Mouse (Mus musculus): ENCODE results near the gene Fgfr2. TPM values are rescaled to one million over a fixed set of nuclear protein-coding genes. Genes with fewer than 3 reads are reported as not detected.

Gene Fgfr2
- total and polyA plus RNA-seq, 2 experiments from 2014 or later = 17.1 to 47.6 TPM

GRCm38 (mm10) chr7:132074503-132074902, 1048.6 kb downstream of the Fgfr2 start:
- H3K4me1 ChIP-seq (ENCODE audit: insufficient read depth) = 0 out of 2 replicates have a peak, but pooled peaks cover 5% of the 10 kb centered on the region
- H3K9ac ChIP-seq = no peak overlapping the region
- no peak overlapping the region for H3K4me3 ChIP-seq (ENCODE audit: low read depth, low read length)
- ATAC-seq (no peak), DNase-seq (no peak)
- no peaks in the 10 kb centered on the region for H3K27me3 ChIP-seq (ENCODE audit: insufficient read depth, low read length)
- H3K36me3 ChIP-seq (ENCODE audit: insufficient read depth) = no peaks in the 10 kb centered on the region
- no peak overlapping the region for H3K27ac ChIP-seq (ENCODE audit: low read depth, low read length)
- no peaks in the 10 kb centered on the region for H3K9me3 ChIP-seq (ENCODE audit: low read length)
- WGBS = 63% methylated on average over 3 of the region's 3 CpGs
- no peak overlapping the region for H3K4me2 ChIP-seq (ENCODE audit: low read depth)
- TF ChIP-seq CTCF (IDR thresholded peaks at IDR 0.05; ENCODE audit: low read depth) = no peak

- no peak for TF ChIP-seq CTCF (IDR thresholded peaks at IDR 0.05; ENCODE audit: low read depth)
- Histone ChIP-seq H3K9ac (no peak overlapping the region), H3K4me2 (ENCODE audit: low read depth) (no peak overlapping the region), H3K9me3 (ENCODE audit: low read length) (no peaks in the 10 kb centered on the region), H3K4me1 (ENCODE audit: insufficient read depth) (no peaks in the 10 kb centered on the region), H3K27ac (ENCODE audit: low read depth, low read length) (no peak overlapping the region), H3K36me3 (ENCODE audit: insufficient read depth) (no peaks in the 10 kb centered on the region), H3K4me3 (ENCODE audit: low read depth, low read length) (no peak overlapping the region), H3K27me3 (ENCODE audit: insufficient read depth, low read length) (no peaks in the 10 kb centered on the region)
- 91% methylated on average over 6 of the region's 6 CpGs for WGBS
- ATAC-seq (no peak), DNase-seq (no peak)
These were observed 1052.1 kb downstream of the Fgfr2 start for GRCm38 (mm10) chr7:132070877-132071625.

- WGBS = 84% methylated on average over 5 of the region's 5 CpGs
- ATAC-seq = no peak
These were observed 1055.2 kb downstream of the Fgfr2 start for GRCm38 (mm10) chr7:132067951-132068350.

GRCm38 (mm10) chr7:132067511-132067910, 1055.6 kb downstream of the Fgfr2 start:
- Histone ChIP-seq H3K27ac (ENCODE audit: low read depth, low read length) (no peak overlapping the region), H3K4me3 (ENCODE audit: low read depth, low read length) (no peak overlapping the region), H3K4me2 (ENCODE audit: low read depth) (no peak overlapping the region), H3K9ac (no peak overlapping the region), H3K9me3 (ENCODE audit: low read length) (no peaks in the 10 kb centered on the region), H3K27me3 (ENCODE audit: insufficient read depth, low read length) (no peaks in the 10 kb centered on the region), H3K36me3 (ENCODE audit: insufficient read depth) (no peaks in the 10 kb centered on the region), H3K4me1 (ENCODE audit: insufficient read depth) (no peaks in the 10 kb centered on the region)
- DNase-seq (no peak), ATAC-seq (no peak)
- WGBS = 85% methylated on average over 5 of the region's 5 CpGs
- TF ChIP-seq CTCF (IDR thresholded peaks at IDR 0.05; ENCODE audit: low read depth) = no peak

More at GRCm38 (mm10) chr7:132067951-132068350, 1055.2 kb downstream of the Fgfr2 start:
- no peaks in the 10 kb centered on the region for H3K9me3 ChIP-seq (ENCODE audit: low read length)
- no peaks in the 10 kb centered on the region for H3K36me3 ChIP-seq (ENCODE audit: insufficient read depth)
- no peak overlapping the region for H3K9ac ChIP-seq
- H3K27me3 ChIP-seq (ENCODE audit: insufficient read depth, low read length) = no peaks in the 10 kb centered on the region
- no peak overlapping the region for H3K4me3 ChIP-seq (ENCODE audit: low read depth, low read length)
- no peak for TF ChIP-seq CTCF (IDR thresholded peaks at IDR 0.05; ENCODE audit: low read depth)
- H3K27ac ChIP-seq (ENCODE audit: low read depth, low read length) = no peak overlapping the region
- DNase-seq = no peak
- no peaks in the 10 kb centered on the region for H3K4me1 ChIP-seq (ENCODE audit: insufficient read depth)
- no peak overlapping the region for H3K4me2 ChIP-seq (ENCODE audit: low read depth)

- H3K36me3 ChIP-seq (ENCODE audit: insufficient read depth) = no peaks in the 10 kb centered on the region
- no peaks in the 10 kb centered on the region for H3K4me1 ChIP-seq (ENCODE audit: insufficient read depth)
- H3K9ac ChIP-seq = no peak overlapping the region
- H3K27ac ChIP-seq (ENCODE audit: low read depth, low read length) = no peak overlapping the region
- no peak overlapping the region for H3K4me3 ChIP-seq (ENCODE audit: low read depth, low read length)
- TF ChIP-seq CTCF (IDR thresholded peaks at IDR 0.05; ENCODE audit: low read depth) = no peak
- ATAC-seq (no peak), DNase-seq (no peak)
- H3K9me3 ChIP-seq (ENCODE audit: low read length) = no peaks in the 10 kb centered on the region
- H3K4me2 ChIP-seq (ENCODE audit: low read depth) = no peak overlapping the region
- 82% methylated on average over 7 of the region's 7 CpGs for WGBS
- H3K27me3 ChIP-seq (ENCODE audit: insufficient read depth, low read length) = no peaks in the 10 kb centered on the region
These were observed 1063.0 kb downstream of the Fgfr2 start for GRCm38 (mm10) chr7:132060116-132060515.

GRCm38 (mm10) chr7:132056565-132056964, 1066.6 kb downstream of the Fgfr2 start:
- 35% methylated on average over 7 of the region's 7 CpGs for WGBS
- ATAC-seq (no peak), DNase-seq (no peak)
- H3K9me3 ChIP-seq (ENCODE audit: low read length) = no peaks in the 10 kb centered on the region
- no peak overlapping the region for H3K9ac ChIP-seq
- TF ChIP-seq CTCF (IDR thresholded peaks at IDR 0.05; ENCODE audit: low read depth) = no peak
- no peak overlapping the region for H3K4me2 ChIP-seq (ENCODE audit: low read depth)
- no peaks in the 10 kb centered on the region for H3K36me3 ChIP-seq (ENCODE audit: insufficient read depth)
- H3K4me1 ChIP-seq (ENCODE audit: insufficient read depth) = no peaks in the 10 kb centered on the region
- no peaks in the 10 kb centered on the region for H3K27me3 ChIP-seq (ENCODE audit: insufficient read depth, low read length)
- H3K27ac ChIP-seq (ENCODE audit: low read depth, low read length) = no peak overlapping the region
- no peak overlapping the region for H3K4me3 ChIP-seq (ENCODE audit: low read depth, low read length)

- DNase-seq (no peak), ATAC-seq (no peak)
- Histone ChIP-seq H3K4me3 (ENCODE audit: low read depth, low read length) (no peak overlapping the region), H3K4me2 (ENCODE audit: low read depth) (no peak overlapping the region), H3K9ac (no peak overlapping the region), H3K9me3 (ENCODE audit: low read length) (no peaks in the 10 kb centered on the region), H3K36me3 (ENCODE audit: insufficient read depth) (no peaks in the 10 kb centered on the region), H3K27ac (ENCODE audit: low read depth, low read length) (no peak overlapping the region), H3K27me3 (ENCODE audit: insufficient read depth, low read length) (no peaks in the 10 kb centered on the region), H3K4me1 (ENCODE audit: insufficient read depth) (no peaks in the 10 kb centered on the region)
- 35% methylated on average over 4 of the region's 4 CpGs for WGBS
- no peak for TF ChIP-seq CTCF (IDR thresholded peaks at IDR 0.05; ENCODE audit: low read depth)
These were observed 1076.5 kb downstream of the Fgfr2 start for GRCm38 (mm10) chr7:132046662-132047061.

All from forebrain, postnatal 0 days (tissue).